Mouse (Mus musculus): ENCODE measurements around the gene Apbb2. TPM values are rescaled to one million over a fixed set of nuclear protein-coding genes. Genes with fewer than 3 reads are reported as not detected.

The Apbb2 gene
- polyA plus RNA-seq, 1 experiment from 2014 or later: 69.5 TPM

- H3K4me2 ChIP-seq (replicated peaks): no peak overlapping the region
- no peaks in the 10 kb centered on the region for H3K27me3 ChIP-seq
- peaks cover 4% of the 10 kb centered on the region; the same call in 1 of the 2 replicates for H3K4me1 ChIP-seq
- H3K4me3 ChIP-seq: no peak overlapping the region
- H3K27ac ChIP-seq (replicated peaks): no peak overlapping the region
- no peak for ATAC-seq (ENCODE audit: low FRiP score, low read depth)
- WGBS: 88% methylated on average over 10 of the region's 10 CpGs
- no peaks in the 10 kb centered on the region for H3K9me3 ChIP-seq
- no peak overlapping the region for H3K9ac ChIP-seq (replicated peaks)
- no peaks in the 10 kb centered on the region for H3K36me3 ChIP-seq
Observed at GRCm38 (mm10) chr5:66255044-66255443, 363.5 kb downstream of the Apbb2 start.

GRCm38 (mm10) chr5:66253219-66253618 is 365.4 kb downstream of the Apbb2 start:
- Histone ChIP-seq H3K27me3 (no peaks in the 10 kb centered on the region), H3K27ac (replicated peaks) (no peak overlapping the region), H3K9ac (replicated peaks) (no peak overlapping the region), H3K4me1 (no peaks in the 10 kb centered on the region), H3K4me3 (no peak overlapping the region), H3K4me2 (replicated peaks) (no peak overlapping the region), H3K36me3 (no peaks in the 10 kb centered on the region), H3K9me3 (no peaks in the 10 kb centered on the region)
- ATAC-seq (ENCODE audit: low FRiP score, low read depth): no peak
- WGBS: 66% methylated on average over 5 of the region's 5 CpGs

Other genes with a start within 250 kb of the Apbb2 start
- gene Uchl1, start 57.3 kb upstream of the Apbb2 start, polyA plus RNA-seq (2016; fragmentation: Nextera tagmentation; extraction: Ambion mirVana): 559 and 602 TPM in 2 replicates
- 37.8 and 41.5 TPM in 2 replicates for gene Limch1, start 127.0 kb upstream of the Apbb2 start, polyA plus RNA-seq (2016; fragmentation: Nextera tagmentation; extraction: Ambion mirVana)